Mouse (Mus musculus): ENCODE measurements at regions not wholly inside any gene's neighbourhood (a gene's known extent, or its start where the extent isn't known, plus 50 kb on each side); places are given as distances from the start of the nearest gene placed in this dataset.
A peak's percentile ranks its signal among the peaks of the same experiment; 100 is the strongest.
"Not testable (repeated sequence)": the region's sequence is repeated elsewhere in the genome, so short reads cannot be mapped to it uniquely, and the experiment has no call there.

DNA sequence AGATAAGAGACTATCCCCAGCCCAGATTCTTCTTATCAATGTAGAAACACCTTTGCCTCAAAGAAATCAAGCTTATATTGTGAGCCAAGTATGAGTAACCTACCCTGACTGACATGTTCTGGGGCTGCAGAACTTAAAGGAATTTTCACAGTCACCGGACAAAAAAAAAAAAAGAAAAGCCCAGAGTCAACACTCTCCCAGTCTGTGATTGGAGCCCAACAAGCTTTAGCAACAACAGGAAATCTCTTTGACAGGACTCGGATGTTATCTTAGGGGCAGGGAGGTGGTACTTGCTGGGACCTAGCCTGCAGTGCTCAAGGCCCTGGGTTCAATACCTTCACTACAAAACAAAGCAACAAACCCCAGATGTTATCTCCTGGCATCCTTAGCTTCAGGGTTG is 114.2 kb downstream of the Nectin1 start:
- H3K4me2 ChIP-seq (ENCODE audit: low read length) = no peak overlapping the region
- H3K4me1 ChIP-seq (replicated peaks; ENCODE audit: control insufficient read depth, insufficient read depth, low read length) = peaks cover 3% of the 10 kb centered on the region; the same call in 1 of the 2 replicates
- no peak overlapping the region for H3K9ac ChIP-seq (replicated peaks; ENCODE audit: low read depth, low read length)
- H3K36me3 ChIP-seq (ENCODE audit: control insufficient read depth, insufficient read depth) = no peaks in the 10 kb centered on the region
- WGBS = 62% methylated on average over 2 of the region's 2 CpGs
- H3K27ac ChIP-seq (ENCODE audit: low read length) = no peak overlapping the region
- no peaks in the 10 kb centered on the region for H3K9me3 ChIP-seq (ENCODE audit: control insufficient read depth, low read length)
- 0 out of 2 replicates have a peak, but pooled peaks cover 2% of the 10 kb centered on the region for H3K27me3 ChIP-seq (replicated peaks; ENCODE audit: control insufficient read depth, insufficient read depth, low read length)
- ATAC-seq = no peak
- no peak overlapping the region for H3K4me3 ChIP-seq (replicated peaks; ENCODE audit: low read length)

DNA sequence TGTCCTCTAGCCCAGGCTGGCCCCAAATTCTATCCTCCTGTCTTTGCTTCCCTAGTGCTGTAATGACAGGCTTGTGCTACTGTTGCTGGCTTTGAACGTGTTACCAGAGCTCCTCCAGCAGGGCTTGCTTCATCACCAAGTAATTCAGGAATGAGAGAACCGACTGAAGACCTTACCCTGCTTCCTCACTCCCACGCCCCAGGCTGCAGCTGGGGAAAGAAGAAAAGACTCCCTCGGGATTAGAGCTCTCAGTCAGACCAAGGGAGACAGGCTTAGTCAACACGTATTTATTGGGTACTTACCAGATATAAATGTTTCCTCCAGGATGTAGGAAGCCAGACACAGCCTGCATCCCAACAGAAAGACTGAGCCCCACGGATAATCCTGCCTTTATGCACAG is 115.0 kb downstream of the Nectin1 start:
- H3K4me1 ChIP-seq (replicated peaks; ENCODE audit: control insufficient read depth, insufficient read depth, low read length) = peaks cover 7% of the 10 kb centered on the region
- H3K4me2 ChIP-seq (ENCODE audit: low read length) = no peak overlapping the region
- no peak overlapping the region for H3K4me3 ChIP-seq (replicated peaks; ENCODE audit: low read length)
- H3K36me3 ChIP-seq (ENCODE audit: control insufficient read depth, insufficient read depth) = no peaks in the 10 kb centered on the region
- H3K27me3 ChIP-seq (replicated peaks; ENCODE audit: control insufficient read depth, insufficient read depth, low read length) = 0 out of 2 replicates have a peak, but pooled peaks cover 2% of the 10 kb centered on the region
- no peak overlapping the region for H3K9ac ChIP-seq (replicated peaks; ENCODE audit: low read depth, low read length)
- no peak for ATAC-seq
- WGBS = 28% methylated on average over 6 of the region's 6 CpGs
- H3K9me3 ChIP-seq (ENCODE audit: control insufficient read depth, low read length) = no peaks in the 10 kb centered on the region
- no peak overlapping the region for H3K27ac ChIP-seq (ENCODE audit: low read length)

DNA sequence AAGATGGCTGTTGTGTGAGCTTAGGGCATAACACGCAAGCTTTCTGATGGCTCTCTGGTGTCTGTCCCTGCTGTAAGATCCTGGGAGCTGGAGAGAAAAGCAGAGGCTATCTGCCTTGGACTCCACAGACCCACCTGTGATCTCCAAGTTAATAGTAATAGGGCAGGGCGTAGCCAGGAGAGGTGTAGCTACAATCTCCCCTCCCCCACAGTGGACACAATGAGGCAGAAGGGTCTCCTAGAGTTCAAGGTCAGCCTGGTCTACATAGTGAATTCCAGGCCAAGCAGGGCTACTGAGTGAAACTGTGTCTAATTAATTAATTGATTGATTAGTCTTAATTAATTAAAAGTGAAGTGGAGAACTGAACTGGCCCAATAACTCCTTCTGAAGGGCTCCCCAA is 116.5 kb downstream of the Nectin1 start:
- H3K4me2 ChIP-seq (ENCODE audit: low read length) = no peak overlapping the region
- 0 out of 2 replicates have a peak, but pooled peaks cover 2% of the 10 kb centered on the region for H3K27me3 ChIP-seq (replicated peaks; ENCODE audit: control insufficient read depth, insufficient read depth, low read length)
- H3K4me3 ChIP-seq (replicated peaks; ENCODE audit: low read length) = no peak overlapping the region
- H3K4me1 ChIP-seq (replicated peaks; ENCODE audit: control insufficient read depth, insufficient read depth, low read length) = peaks cover 15% of the 10 kb centered on the region
- H3K9me3 ChIP-seq (ENCODE audit: control insufficient read depth, low read length) = no peaks in the 10 kb centered on the region
- no peak for ATAC-seq
- WGBS = 97% methylated on average over 2 of the region's 2 CpGs
- H3K36me3 ChIP-seq (ENCODE audit: control insufficient read depth, insufficient read depth) = no peaks in the 10 kb centered on the region
- no peak overlapping the region for H3K27ac ChIP-seq (ENCODE audit: low read length)
- H3K9ac ChIP-seq (replicated peaks; ENCODE audit: low read depth, low read length) = no peak overlapping the region

DNA sequence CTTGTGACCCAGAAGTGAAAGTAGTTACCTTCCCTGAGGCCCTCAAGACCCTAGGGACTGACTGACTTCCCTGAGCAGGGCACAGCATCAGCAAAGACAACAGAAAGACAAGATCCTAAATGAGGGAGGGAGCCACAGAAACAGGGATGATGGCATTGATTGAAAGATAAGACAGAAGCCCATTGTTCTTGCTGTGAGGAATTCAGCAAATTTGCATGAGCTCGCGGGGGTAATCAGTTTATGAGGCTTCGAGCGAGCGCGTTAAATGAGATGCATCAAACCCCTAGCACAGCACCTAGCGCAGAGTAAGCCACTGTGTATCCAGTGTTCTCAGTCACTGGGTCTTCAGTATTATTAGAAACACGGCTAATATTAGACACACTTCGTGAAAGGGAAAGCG is 117.6 kb downstream of the Nectin1 start:
- H3K27me3 ChIP-seq (replicated peaks; ENCODE audit: control insufficient read depth, insufficient read depth, low read length) = 0 out of 2 replicates have a peak, but pooled peaks cover 2% of the 10 kb centered on the region
- no peak for ATAC-seq
- no peak overlapping the region for H3K9ac ChIP-seq (replicated peaks; ENCODE audit: low read depth, low read length)
- H3K4me3 ChIP-seq (replicated peaks; ENCODE audit: low read length) = no peak overlapping the region
- H3K4me2 ChIP-seq (ENCODE audit: low read length) = no peak overlapping the region
- WGBS = 27% methylated on average over 10 of the region's 10 CpGs
- no peaks in the 10 kb centered on the region for H3K9me3 ChIP-seq (ENCODE audit: control insufficient read depth, low read length)
- no peak overlapping the region for H3K27ac ChIP-seq (ENCODE audit: low read length)
- no peaks in the 10 kb centered on the region for H3K36me3 ChIP-seq (ENCODE audit: control insufficient read depth, insufficient read depth)
- H3K4me1 ChIP-seq (replicated peaks; ENCODE audit: control insufficient read depth, insufficient read depth, low read length) = peaks cover 15% of the 10 kb centered on the region

DNA sequence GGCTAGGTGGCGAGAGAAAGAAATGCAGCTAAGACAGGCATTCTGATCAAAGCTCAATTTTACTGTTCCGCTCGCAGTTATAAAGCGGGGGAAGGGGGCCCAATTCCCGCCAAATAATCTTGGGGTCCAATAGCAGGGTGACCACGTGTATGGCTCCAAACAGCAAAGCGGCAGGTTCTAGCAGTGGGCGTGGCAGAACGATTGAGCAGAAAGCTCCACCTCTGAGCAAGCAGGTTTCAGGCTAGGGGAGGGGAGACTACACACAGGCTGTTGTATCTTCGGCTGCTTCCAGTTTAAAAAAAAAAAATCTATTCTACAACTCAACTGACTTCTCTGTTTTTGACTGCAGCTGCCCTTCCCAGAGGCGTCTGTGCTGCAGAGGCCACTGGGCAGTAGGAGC is 118.2 kb downstream of the Nectin1 start:
- H3K27me3 ChIP-seq (replicated peaks; ENCODE audit: control insufficient read depth, insufficient read depth, low read length); ATAC-seq; H3K4me2 ChIP-seq (ENCODE audit: low read length); H3K27ac ChIP-seq (ENCODE audit: low read length); H3K9ac ChIP-seq (replicated peaks; ENCODE audit: low read depth, low read length); H3K9me3 ChIP-seq (ENCODE audit: control insufficient read depth, low read length); H3K36me3 ChIP-seq (ENCODE audit: control insufficient read depth, insufficient read depth); H3K4me3 ChIP-seq (replicated peaks; ENCODE audit: low read length): not testable (repeated sequence)
- 23% methylated on average over 11 of the region's 11 CpGs for WGBS
- H3K4me1 ChIP-seq (replicated peaks; ENCODE audit: control insufficient read depth, insufficient read depth, low read length) = peaks cover 15% of the 10 kb centered on the region

DNA sequence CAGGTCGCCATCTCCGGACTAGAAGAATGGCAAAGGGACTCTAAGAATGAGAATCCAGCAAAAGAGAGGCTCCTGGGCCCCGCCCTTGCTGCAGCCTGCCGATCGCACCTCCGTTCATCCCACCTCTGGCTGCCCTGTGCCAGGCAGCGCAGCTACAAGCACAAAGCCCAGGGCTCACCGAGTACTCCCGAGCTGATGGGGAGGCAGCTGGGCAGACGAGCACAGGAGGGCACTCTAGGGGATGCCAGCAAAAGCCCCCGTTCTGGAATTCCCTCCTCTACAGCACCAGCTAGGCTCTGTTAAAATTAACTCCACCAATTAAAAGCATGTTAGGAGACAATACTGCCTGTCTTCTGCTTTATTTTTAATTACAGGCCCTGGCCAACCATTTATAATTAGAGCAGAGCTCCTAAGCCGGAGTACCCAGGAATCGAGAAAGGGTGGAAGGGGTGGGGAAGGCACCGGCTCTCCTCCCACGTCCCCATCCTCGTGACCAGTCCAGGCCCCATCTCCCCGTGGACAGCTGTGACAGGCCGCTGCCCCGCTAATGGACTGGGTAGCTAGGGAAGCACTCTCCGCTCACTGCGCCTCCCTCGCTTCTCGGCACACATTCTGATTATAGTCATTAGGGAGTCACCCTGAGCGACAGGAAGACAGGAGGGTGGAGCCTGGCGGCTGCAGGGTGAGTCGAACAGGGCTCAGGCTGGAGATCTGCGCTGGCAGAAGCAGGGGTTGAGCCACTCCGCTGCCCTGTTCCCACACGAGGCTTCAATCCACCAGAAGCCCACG is 120.0 kb downstream of the Nectin1 start:
- peaks cover 15% of the 10 kb centered on the region for H3K4me1 ChIP-seq (replicated peaks; ENCODE audit: control insufficient read depth, insufficient read depth, low read length)
- peak overlapping the region; percentile 73 for H3K27ac ChIP-seq (ENCODE audit: low read length)
- peak; percentile 92 for ATAC-seq
- H3K9ac ChIP-seq (replicated peaks; ENCODE audit: low read depth, low read length) = peak overlapping the region; percentile 40
- 2% methylated on average over 30 of the region's 30 CpGs for WGBS
- 0 out of 2 replicates have a peak, but pooled peaks cover 2% of the 10 kb centered on the region for H3K27me3 ChIP-seq (replicated peaks; ENCODE audit: control insufficient read depth, insufficient read depth, low read length)
- H3K4me2 ChIP-seq (ENCODE audit: low read length) = peak overlapping the region; percentile 51
- no peaks in the 10 kb centered on the region for H3K36me3 ChIP-seq (ENCODE audit: control insufficient read depth, insufficient read depth)
- peak overlapping the region; percentile 29 for H3K4me3 ChIP-seq (replicated peaks; ENCODE audit: low read length)
- H3K9me3 ChIP-seq (ENCODE audit: control insufficient read depth, low read length) = no peaks in the 10 kb centered on the region

DNA sequence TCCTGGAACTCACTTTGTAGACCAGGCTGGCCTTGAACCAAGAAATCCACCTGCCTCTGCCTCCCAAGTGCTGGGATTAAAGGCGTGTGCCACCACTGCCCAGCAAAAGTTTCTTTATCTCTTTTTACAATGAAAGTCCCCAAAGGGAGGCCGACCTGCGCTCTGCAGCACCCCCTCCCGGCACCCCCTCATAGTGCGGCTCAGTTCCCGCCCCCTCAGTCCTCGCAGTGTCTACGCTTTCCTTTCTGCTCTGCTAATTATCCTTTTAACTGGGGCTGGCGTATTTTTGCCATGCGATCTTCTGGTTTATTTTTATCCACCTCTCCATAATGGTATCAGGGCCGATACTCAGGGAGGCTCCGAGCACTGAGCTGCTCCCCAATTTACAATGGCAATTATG is 123.0 kb downstream of the Nectin1 start:
- no peak overlapping the region for H3K9ac ChIP-seq (replicated peaks; ENCODE audit: low read depth, low read length)
- WGBS = 50% methylated on average over 12 of the region's 12 CpGs
- H3K36me3 ChIP-seq (ENCODE audit: control insufficient read depth, insufficient read depth) = no peaks in the 10 kb centered on the region
- no peak overlapping the region for H3K4me3 ChIP-seq (replicated peaks; ENCODE audit: low read length)
- no peak overlapping the region for H3K27ac ChIP-seq (ENCODE audit: low read length)
- ATAC-seq = no peak
- no peaks in the 10 kb centered on the region for H3K9me3 ChIP-seq (ENCODE audit: control insufficient read depth, low read length)
- peaks cover 15% of the 10 kb centered on the region for H3K4me1 ChIP-seq (replicated peaks; ENCODE audit: control insufficient read depth, insufficient read depth, low read length)
- no peak overlapping the region for H3K4me2 ChIP-seq (ENCODE audit: low read length)
- 0 out of 2 replicates have a peak, but pooled peaks cover 2% of the 10 kb centered on the region for H3K27me3 ChIP-seq (replicated peaks; ENCODE audit: control insufficient read depth, insufficient read depth, low read length)

DNA sequence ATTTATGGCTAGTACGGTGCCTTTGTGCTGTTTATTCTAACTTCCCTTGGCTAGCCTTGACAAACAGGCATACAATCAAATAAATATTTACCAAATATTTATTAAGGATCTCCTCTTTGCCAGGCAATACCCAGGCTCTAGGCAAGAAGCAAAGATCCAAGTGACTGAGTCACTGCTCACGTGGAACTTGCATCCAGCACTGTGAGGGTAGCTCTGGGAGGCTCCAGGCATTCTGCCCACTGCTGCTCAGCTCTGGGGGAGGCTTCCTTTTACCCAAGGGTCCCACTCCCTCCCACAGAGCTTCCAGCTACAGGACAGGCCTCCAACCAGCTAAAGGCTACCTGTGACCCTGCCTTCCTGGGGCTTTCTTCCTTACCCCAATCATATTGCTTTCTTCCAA is 130.1 kb downstream of the Nectin1 start:
- no peak overlapping the region for H3K4me2 ChIP-seq (ENCODE audit: low read length)
- H3K27ac ChIP-seq (ENCODE audit: low read length) = no peak overlapping the region
- no peaks in the 10 kb centered on the region for H3K27me3 ChIP-seq (replicated peaks; ENCODE audit: control insufficient read depth, insufficient read depth, low read length)
- ATAC-seq = no peak
- WGBS = 71% methylated on average over 2 of the region's 2 CpGs
- H3K36me3 ChIP-seq (ENCODE audit: control insufficient read depth, insufficient read depth) = no peaks in the 10 kb centered on the region
- H3K4me1 ChIP-seq (replicated peaks; ENCODE audit: control insufficient read depth, insufficient read depth, low read length) = no peaks in the 10 kb centered on the region
- H3K9me3 ChIP-seq (ENCODE audit: control insufficient read depth, low read length) = no peaks in the 10 kb centered on the region
- no peak overlapping the region for H3K9ac ChIP-seq (replicated peaks; ENCODE audit: low read depth, low read length)
- no peak overlapping the region for H3K4me3 ChIP-seq (replicated peaks; ENCODE audit: low read length)

DNA sequence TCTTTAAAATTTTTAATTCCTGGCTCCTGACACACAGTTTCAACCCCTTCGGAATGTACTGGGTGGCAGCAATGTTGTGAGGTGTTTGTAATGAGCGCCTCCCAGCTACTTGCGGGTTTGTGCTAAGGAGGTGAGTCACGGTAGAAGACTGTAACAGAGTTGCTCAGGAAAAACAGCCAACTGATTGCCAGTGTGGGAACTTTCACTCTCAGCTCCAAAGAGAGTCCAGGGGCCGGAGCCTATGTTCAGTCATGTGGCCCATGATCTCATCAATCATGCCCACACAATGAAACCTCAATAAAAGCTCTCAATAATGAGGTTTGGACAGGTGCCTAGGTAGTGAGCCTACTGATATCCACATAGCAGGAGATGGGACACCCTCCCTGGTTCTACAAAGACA is 130.5 kb downstream of the Nectin1 start:
- 63% methylated on average over 5 of the region's 5 CpGs for WGBS
- H3K4me3 ChIP-seq (replicated peaks; ENCODE audit: low read length) = no peak overlapping the region
- no peak overlapping the region for H3K9ac ChIP-seq (replicated peaks; ENCODE audit: low read depth, low read length)
- H3K9me3 ChIP-seq (ENCODE audit: control insufficient read depth, low read length) = no peaks in the 10 kb centered on the region
- H3K36me3 ChIP-seq (ENCODE audit: control insufficient read depth, insufficient read depth) = no peaks in the 10 kb centered on the region
- H3K27ac ChIP-seq (ENCODE audit: low read length) = no peak overlapping the region
- peaks cover 4% of the 10 kb centered on the region for H3K4me1 ChIP-seq (replicated peaks; ENCODE audit: control insufficient read depth, insufficient read depth, low read length)
- no peak overlapping the region for H3K4me2 ChIP-seq (ENCODE audit: low read length)
- H3K27me3 ChIP-seq (replicated peaks; ENCODE audit: control insufficient read depth, insufficient read depth, low read length) = no peaks in the 10 kb centered on the region
- no peak for ATAC-seq
